Mouse (Mus musculus) midbrain, embryonic 15.5 days (tissue): ENCODE results near the gene Atr. TPM values are rescaled to one million over a fixed set of nuclear protein-coding genes. Genes with fewer than 3 reads are reported as not detected.

Experiments
- ATAC-seq: fragments of 200-750 bp; cut with Nextera tagmentation; replicated peaks from 2 replicates; pipeline ENCODE4 v1.8.0; 2017; ENCODE audit warnings: moderate TSS enrichment
- H3K27ac ChIP-seq: fragments of 300-500 bp; sonication (generic); 2 replicates; pipeline ENCODE4 v1.5.1; 2015; ENCODE audit warnings: mild to moderate bottlenecking, inconsistent platforms
- H3K27me3 ChIP-seq: fragments of 300-500 bp; sonication (generic); replicated peaks from 2 replicates; pipeline ENCODE4 v1.6.1; 2015; ENCODE audit warnings: inconsistent platforms
- H3K36me3 ChIP-seq: fragments of 300-500 bp; sonication (generic); replicated peaks from 2 replicates; pipeline ENCODE4 v1.6.1; 2015; ENCODE audit warnings: inconsistent platforms
- H3K4me1 ChIP-seq: fragments of 300-500 bp; sonication (generic); 2 replicates; pipeline ENCODE4 v1.6.1; 2015; ENCODE audit warnings: inconsistent platforms
- H3K4me2 ChIP-seq: fragments of 300-500 bp; sonication (generic); 2 replicates; pipeline ENCODE4 v1.6.1; 2015; ENCODE audit warnings: inconsistent platforms, mild to moderate bottlenecking, moderate library complexity
- H3K4me3 ChIP-seq: fragments of 300-500 bp; sonication (generic); 2 replicates; pipeline ENCODE4 v1.5.1; 2015; ENCODE audit warnings: mild to moderate bottlenecking, inconsistent platforms
- H3K9ac ChIP-seq: fragments of 300-500 bp; sonication (generic); 2 replicates; pipeline ENCODE4 v1.6.1; 2015; ENCODE audit warnings: mild to moderate bottlenecking, inconsistent platforms
- H3K9me3 ChIP-seq: fragments of 300-500 bp; sonication (generic); 2 replicates; pipeline ENCODE4 v1.6.1; 2016; ENCODE audit warnings: inconsistent platforms
- WGBS: fragments of 180-500 bp; shearing (Covaris S2); methylation state at CpG from one replicate; pipeline ENCODE4 v1.1.7; 2015; ENCODE audit warnings: mixed read lengths; 5-methylcytosine and 5-hydroxymethylcytosine counted together
- polyA plus RNA-seq: library from polyadenylated mRNA; unstranded; fragments of >200 nt; fragmentation: Nextera tagmentation; extraction: Ambion mirVana; gene quantifications from 2 replicates; pipeline ENCODE4 v1.2.1, GENCODE M21; 2015

The Atr gene
- polyA plus RNA-seq, 1 experiment from 2014 or later, result 14.2 TPM

- peak within 1 kb of the TSS; percentile 86 for H3K4me2 ChIP-seq
- peak within 1 kb of the TSS; percentile 62 for H3K9ac ChIP-seq
- peaks cover 13% of the 10 kb centered on the region; the same call in 1 of the 2 replicates for H3K27me3 ChIP-seq
- H3K4me1 ChIP-seq, result peaks cover 7% of the 10 kb centered on the region; the same call in 1 of the 2 replicates
- no peaks in the 10 kb centered on the region for H3K36me3 ChIP-seq
- H3K4me3 ChIP-seq, result peak within 1 kb of the TSS; percentile 61
- ATAC-seq, result peak; percentile 97
- no peaks in the 10 kb centered on the region for H3K9me3 ChIP-seq
- no peak within 1 kb of the TSS for H3K27ac ChIP-seq
- 1% methylated on average over 46 of the region's 46 CpGs for WGBS
Observed at GRCm38 (mm10) chr9:95844825-95845460, 12.5 kb upstream of the Atr start, which contains the start of gene Pls1. TSS of gene Pls1 (minus strand) at chr9:95845311.

GRCm38 (mm10) chr9:95845711-95846110 is 11.7 kb upstream of the Atr start:
- peaks cover 13% of the 10 kb centered on the region; the same call in 1 of the 2 replicates for H3K27me3 ChIP-seq
- H3K4me3 ChIP-seq, result peak overlapping the region; percentile 61
- no peaks in the 10 kb centered on the region for H3K9me3 ChIP-seq
- ATAC-seq, result no peak
- peaks cover 7% of the 10 kb centered on the region; the same call in 1 of the 2 replicates for H3K4me1 ChIP-seq
- H3K36me3 ChIP-seq, result no peaks in the 10 kb centered on the region
- H3K27ac ChIP-seq, result no peak overlapping the region
- H3K4me2 ChIP-seq, result peak overlapping the region; percentile 86
- 78% methylated on average over 4 of the region's 4 CpGs for WGBS
- no peak overlapping the region for H3K9ac ChIP-seq

GRCm38 (mm10) chr9:95851671-95852070 is 5.7 kb upstream of the Atr start:
- H3K27ac ChIP-seq, result no peak overlapping the region
- H3K4me3 ChIP-seq, result no peak overlapping the region
- H3K4me1 ChIP-seq, result 0 out of 2 replicates have a peak, but pooled peaks cover under 1% of the 10 kb centered on the region
- no peak overlapping the region for H3K9ac ChIP-seq
- H3K27me3 ChIP-seq, result no peaks in the 10 kb centered on the region
- H3K9me3 ChIP-seq, result no peaks in the 10 kb centered on the region
- no peaks in the 10 kb centered on the region for H3K36me3 ChIP-seq
- 66% methylated on average over 11 of the region's 11 CpGs for WGBS
- no peak for ATAC-seq
- H3K4me2 ChIP-seq, result no peak overlapping the region

- Histone ChIP-seq H3K9me3 (no peaks in the 10 kb centered on the region), H3K27me3 (no peaks in the 10 kb centered on the region), H3K4me1 (peaks cover 5% of the 10 kb centered on the region; the same call in 1 of the 2 replicates), H3K9ac (no peak overlapping the region), H3K27ac (no peak overlapping the region), H3K4me2 (no peak overlapping the region), H3K36me3 (no peaks in the 10 kb centered on the region), H3K4me3 (no peak overlapping the region)
- 23% methylated on average over 4 of the region's 4 CpGs for WGBS
- ATAC-seq, result no peak; the same call in 1 of the 2 replicates
Observed at GRCm38 (mm10) chr9:95852896-95853295, 4.5 kb upstream of the Atr start.

- WGBS, result 80% methylated on average over 2 of the region's 2 CpGs
- Histone ChIP-seq H3K4me3 (no peak overlapping the region), H3K36me3 (no peaks in the 10 kb centered on the region), H3K27me3 (no peaks in the 10 kb centered on the region), H3K9ac (no peak overlapping the region), H3K4me2 (no peak overlapping the region), H3K4me1 (peaks cover 10% of the 10 kb centered on the region), H3K27ac (no peak overlapping the region), H3K9me3 (no peaks in the 10 kb centered on the region)
- ATAC-seq, result no peak
Observed at GRCm38 (mm10) chr9:95854891-95855290, 2.5 kb upstream of the Atr start.

- H3K4me1 ChIP-seq, result peaks cover 10% of the 10 kb centered on the region
- H3K4me2 ChIP-seq, result no peak overlapping the region
- no peak overlapping the region for H3K4me3 ChIP-seq
- no peak overlapping the region for H3K9ac ChIP-seq
- H3K27ac ChIP-seq, result no peak overlapping the region
- no peaks in the 10 kb centered on the region for H3K9me3 ChIP-seq
- no peaks in the 10 kb centered on the region for H3K36me3 ChIP-seq
- no peaks in the 10 kb centered on the region for H3K27me3 ChIP-seq
- 92% methylated on average over 4 of the region's 4 CpGs for WGBS
- no peak for ATAC-seq
Observed at GRCm38 (mm10) chr9:95856004-95856403, 1.4 kb upstream of the Atr start.

GRCm38 (mm10) chr9:95858027-95858570 is 702 bp downstream of the Atr start:
- peak overlapping the region; percentile 91 for H3K4me2 ChIP-seq
- peak; percentile 57 for ATAC-seq
- H3K36me3 ChIP-seq, result peaks cover 5% of the 10 kb centered on the region; the same call in 1 of the 2 replicates
- peak overlapping the region; percentile 77 for H3K9ac ChIP-seq
- peak overlapping the region; percentile 82 for H3K27ac ChIP-seq
- H3K27me3 ChIP-seq, result no peaks in the 10 kb centered on the region
- H3K4me1 ChIP-seq, result peaks cover 10% of the 10 kb centered on the region
- WGBS, result under 1% methylated on average over 31 of the region's 31 CpGs
- H3K9me3 ChIP-seq, result no peaks in the 10 kb centered on the region
- peak overlapping the region; percentile 97 for H3K4me3 ChIP-seq

- Histone ChIP-seq H3K4me3 (no peak overlapping the region), H3K9me3 (no peaks in the 10 kb centered on the region), H3K9ac (no peak overlapping the region), H3K4me1 (no peaks in the 10 kb centered on the region), H3K27me3 (no peaks in the 10 kb centered on the region), H3K4me2 (no peak overlapping the region), H3K36me3 (peaks cover 14% of the 10 kb centered on the region; the same call in 1 of the 2 replicates), H3K27ac (no peak overlapping the region)
- no peak for ATAC-seq
- WGBS, result 93% methylated on average over 5 of the region's 5 CpGs
Observed at GRCm38 (mm10) chr9:95878246-95878645, 20.8 kb downstream of the Atr start.

GRCm38 (mm10) chr9:95882751-95883150 is 25.4 kb downstream of the Atr start:
- H3K36me3 ChIP-seq, result peaks cover 9% of the 10 kb centered on the region; the same call in 1 of the 2 replicates
- H3K4me2 ChIP-seq, result no peak overlapping the region
- no peaks in the 10 kb centered on the region for H3K9me3 ChIP-seq
- no peak for ATAC-seq
- H3K9ac ChIP-seq, result no peak overlapping the region
- H3K27me3 ChIP-seq, result no peaks in the 10 kb centered on the region
- H3K4me1 ChIP-seq, result no peaks in the 10 kb centered on the region
- no peak overlapping the region for H3K27ac ChIP-seq
- 96% methylated on average over 2 of the region's 2 CpGs for WGBS
- H3K4me3 ChIP-seq, result no peak overlapping the region

- no peak overlapping the region for H3K4me3 ChIP-seq
- no peaks in the 10 kb centered on the region for H3K4me1 ChIP-seq
- H3K36me3 ChIP-seq, result peaks cover 12% of the 10 kb centered on the region
- H3K4me2 ChIP-seq, result no peak overlapping the region
- ATAC-seq, result no peak
- H3K9ac ChIP-seq, result no peak overlapping the region
- no peaks in the 10 kb centered on the region for H3K9me3 ChIP-seq
- no peaks in the 10 kb centered on the region for H3K27me3 ChIP-seq
- WGBS, result 88% methylated on average over 5 of the region's 5 CpGs
- H3K27ac ChIP-seq, result no peak overlapping the region
Observed at GRCm38 (mm10) chr9:95897392-95897791, 40.0 kb downstream of the Atr start.

- H3K4me3 ChIP-seq, result no peak overlapping the region
- no peaks in the 10 kb centered on the region for H3K27me3 ChIP-seq
- no peak overlapping the region for H3K27ac ChIP-seq
- H3K4me2 ChIP-seq, result no peak overlapping the region
- H3K36me3 ChIP-seq, result peaks cover 5% of the 10 kb centered on the region
- H3K9ac ChIP-seq, result no peak overlapping the region
- ATAC-seq, result no peak
- H3K9me3 ChIP-seq, result no peaks in the 10 kb centered on the region
- no peaks in the 10 kb centered on the region for H3K4me1 ChIP-seq
Observed at GRCm38 (mm10) chr9:95932855-95933254, 75.5 kb downstream of the Atr start.

- ATAC-seq, result no peak
- Histone ChIP-seq H3K9ac (no peak overlapping the region), H3K4me2 (0 out of 2 replicates have a peak overlapping the region, but pooled peaks have one; percentile 74), H3K4me3 (no peak overlapping the region; the same call in 1 of the 2 replicates), H3K4me1 (peaks cover 8% of the 10 kb centered on the region; the same call in 1 of the 2 replicates), H3K36me3 (peaks cover under 1% of the 10 kb centered on the region; the same call in 1 of the 2 replicates), H3K27me3 (no peaks in the 10 kb centered on the region), H3K27ac (no peak overlapping the region), H3K9me3 (no peaks in the 10 kb centered on the region)
- 84% methylated on average over 4 of the region's 4 CpGs for WGBS
Observed at GRCm38 (mm10) chr9:95953658-95954057, 96.3 kb downstream of the Atr start.
